Mouse (Mus musculus) liver, embryonic 13.5 days (tissue): Measurements from ENCODE around the gene Entpd8. TPM values are rescaled to one million over a fixed set of nuclear protein-coding genes. Genes with fewer than 3 reads are reported as not detected.

Experiments
- ATAC-seq: fragments of 200-750 bp; cut with Nextera tagmentation; 2 replicates; pipeline ENCODE4 v1.8.0; 2017; ENCODE audit warnings: low read depth, mild to moderate bottlenecking, moderate number of reproducible peaks, moderate library complexity
- DNase-seq: peaks from one replicate; pipeline ENCODE4 v3.0.0; 2022
- H3K27ac ChIP-seq: fragments of 300-500 bp; sonication (generic); 2 replicates; pipeline ENCODE4 v1.5.1; 2015; ENCODE audit warnings: moderate library complexity, mild to moderate bottlenecking, inconsistent platforms
- H3K27me3 ChIP-seq: fragments of 300-500 bp; sonication (generic); 2 replicates; pipeline ENCODE4 v1.6.1; 2015; ENCODE audit warnings: mild to moderate bottlenecking, inconsistent platforms
- H3K36me3 ChIP-seq: fragments of 300-500 bp; sonication (generic); 2 replicates; pipeline ENCODE4 v1.6.1; 2015; ENCODE audit warnings: mild to moderate bottlenecking, inconsistent platforms
- H3K4me1 ChIP-seq: fragments of 300-500 bp; sonication (generic); replicated peaks from 2 replicates; pipeline ENCODE4 v1.6.1; 2015; ENCODE audit warnings: inconsistent platforms
- H3K4me2 ChIP-seq: fragments of 300-500 bp; sonication (generic); 2 replicates; pipeline ENCODE4 v1.6.1; 2015; ENCODE audit warnings: inconsistent platforms, mild to moderate bottlenecking, moderate library complexity
- H3K4me3 ChIP-seq: fragments of 300-500 bp; sonication (generic); replicated peaks from 2 replicates; pipeline ENCODE4 v1.5.1; 2015; ENCODE audit warnings: mild to moderate bottlenecking, inconsistent platforms
- H3K9ac ChIP-seq: fragments of 300-500 bp; sonication (generic); 2 replicates; pipeline ENCODE4 v1.6.1; 2015; ENCODE audit warnings: mild to moderate bottlenecking, inconsistent platforms
- H3K9me3 ChIP-seq: fragments of 300-500 bp; sonication (generic); replicated peaks from 2 replicates; pipeline ENCODE4 v1.6.1; 2016; ENCODE audit warnings: inconsistent platforms
- WGBS: fragments of 180-500 bp; shearing (Covaris S2); methylation state at CpG from one replicate; pipeline ENCODE4 v1.1.7; 2015; ENCODE audit not compliant: insufficient replicate concordance; 5-methylcytosine and 5-hydroxymethylcytosine counted together
- polyA plus RNA-seq: library from polyadenylated mRNA; unstranded; fragments of >200 nt; fragmentation: Nextera tagmentation; extraction: Ambion mirVana; gene quantifications from 2 replicates; pipeline ENCODE4 v1.2.1, GENCODE M21; 2015

Entpd8 gene
- 1.6 and 2.2 TPM in 2 replicates for polyA plus RNA-seq

DNA sequence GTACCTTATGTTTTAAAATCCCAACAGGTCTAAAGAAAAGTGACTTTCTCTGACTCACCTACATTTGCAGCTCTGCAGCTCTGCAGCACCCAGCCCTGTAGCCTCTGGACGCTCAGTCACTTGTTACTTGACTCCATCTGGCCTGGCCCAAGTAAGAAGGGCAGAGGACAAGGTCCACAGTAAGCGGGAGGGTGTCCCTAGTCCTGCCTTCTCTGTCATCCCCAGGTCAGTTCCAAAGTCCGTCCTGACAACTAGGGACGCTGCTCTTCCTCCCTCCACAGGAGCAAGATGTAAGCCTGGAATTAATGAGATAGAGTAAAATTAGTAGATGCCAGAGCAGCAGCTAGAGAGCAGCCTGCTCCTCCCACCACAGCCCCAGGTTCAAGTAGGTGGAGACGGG, at the start of gene Entpd8:
Entpd8 (plus strand) TSS at position 229 of the 400 bp plus-strand sequence.
- DNase-seq (no peak), ATAC-seq (peak; percentile 34; the same call in 1 of the 2 replicates)
- H3K9ac ChIP-seq: no peak within 1 kb of the TSS
- no peak within 1 kb of the TSS for H3K27ac ChIP-seq
- peak within 1 kb of the TSS; percentile 37 for H3K4me2 ChIP-seq
- H3K4me3 ChIP-seq: 0 out of 2 replicates have a peak within 1 kb of the TSS, but pooled peaks have one; percentile 6
- 57% methylated on average over 5 of the region's 5 CpGs for WGBS
- H3K36me3 ChIP-seq: no peaks in the 10 kb centered on the region
- peaks cover 18% of the 10 kb centered on the region for H3K27me3 ChIP-seq
- H3K4me1 ChIP-seq: peaks cover 4% of the 10 kb centered on the region; the same call in 1 of the 2 replicates
- H3K9me3 ChIP-seq: no peaks in the 10 kb centered on the region

- 91% methylated on average over 4 of the region's 4 CpGs for WGBS
- H3K4me3 ChIP-seq: no peak overlapping the region
- no peaks in the 10 kb centered on the region for H3K27me3 ChIP-seq
- H3K4me1 ChIP-seq: no peaks in the 10 kb centered on the region
- no peak for DNase-seq
- H3K4me2 ChIP-seq: no peak overlapping the region
- no peak for ATAC-seq
- H3K27ac ChIP-seq: no peak overlapping the region
- no peak overlapping the region for H3K9ac ChIP-seq
- no peaks in the 10 kb centered on the region for H3K9me3 ChIP-seq
- peaks cover 22% of the 10 kb centered on the region for H3K36me3 ChIP-seq
Observed at GRCm38 (mm10) chr2:25034994-25035393, 45.1 kb upstream of the Entpd8 start.

DNA sequence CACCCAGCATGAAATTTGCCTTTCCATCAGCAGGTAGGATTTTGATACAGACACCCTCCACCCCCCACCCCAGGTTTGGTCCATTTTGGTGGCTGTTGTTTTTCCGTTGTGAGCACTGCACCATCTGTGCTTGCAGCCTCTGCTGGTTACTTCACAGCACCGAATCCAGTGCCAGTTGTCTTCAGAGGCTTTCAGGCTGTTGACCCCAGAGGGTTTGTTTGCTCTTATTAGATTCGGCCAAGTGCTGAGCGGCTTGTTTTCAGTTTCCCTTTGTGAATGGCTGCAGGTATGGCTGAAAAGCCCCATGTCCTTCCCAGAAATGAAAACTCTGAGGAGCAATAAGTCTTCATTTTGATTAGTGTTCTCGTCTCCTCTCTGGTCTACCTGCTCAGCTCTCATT, 40.0 kb upstream of the Entpd8 start:
- H3K4me3 ChIP-seq: no peak overlapping the region
- whole genome bisulfite sequencing: 77% methylated on average over 5 of the region's 5 CpGs
- no peak overlapping the region for H3K4me2 ChIP-seq
- DNase-seq: no peak
- no peak overlapping the region for H3K9ac ChIP-seq
- H3K27ac ChIP-seq: no peak overlapping the region
- H3K4me1 ChIP-seq: no peaks in the 10 kb centered on the region
- no peaks in the 10 kb centered on the region for H3K27me3 ChIP-seq
- no peak for ATAC-seq
- peaks cover 32% of the 10 kb centered on the region for H3K36me3 ChIP-seq
- H3K9me3 ChIP-seq: no peaks in the 10 kb centered on the region

DNA sequence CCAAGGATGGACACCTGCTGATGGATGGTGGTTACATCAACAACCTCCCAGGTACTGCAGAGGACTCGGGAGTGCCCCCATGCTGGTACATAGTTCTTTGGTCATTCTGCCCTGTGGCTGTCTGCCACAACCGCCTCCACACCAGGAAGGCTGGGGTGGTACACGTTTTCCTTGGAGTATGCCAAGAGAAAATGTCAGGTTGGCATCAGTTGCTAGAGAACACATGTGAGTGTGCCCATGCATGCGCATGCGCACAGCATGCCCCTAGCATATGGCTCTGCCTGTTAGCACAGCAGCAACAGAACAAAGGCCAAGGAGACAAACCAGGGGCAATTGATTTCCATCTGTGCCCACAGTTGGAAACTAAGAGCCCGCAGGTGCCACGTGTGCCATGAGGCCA, 29.2 kb upstream of the Entpd8 start:
- Histone ChIP-seq H3K9me3 (no peaks in the 10 kb centered on the region), H3K9ac (no peak overlapping the region)
- 78% methylated on average over 7 of the region's 7 CpGs for WGBS

GRCm38 (mm10) chr2:25051450-25051849, 28.7 kb upstream of the Entpd8 start:
- WGBS: 78% methylated on average over 8 of the region's 8 CpGs
- Histone ChIP-seq H3K4me1 (peaks cover 25% of the 10 kb centered on the region), H3K27me3 (no peaks in the 10 kb centered on the region), H3K4me3 (no peak overlapping the region), H3K27ac (no peak overlapping the region), H3K9ac (no peak overlapping the region), H3K9me3 (no peaks in the 10 kb centered on the region), H3K36me3 (peaks cover 44% of the 10 kb centered on the region), H3K4me2 (no peak overlapping the region)
- ATAC-seq (no peak), DNase-seq (no peak)

More for the DNA sequence above, 29.2 kb upstream of the Entpd8 start:
- no peak overlapping the region for H3K4me3 ChIP-seq
- peaks cover 24% of the 10 kb centered on the region for H3K4me1 ChIP-seq
- no peak for ATAC-seq
- DNase-seq: no peak
- H3K36me3 ChIP-seq: peaks cover 44% of the 10 kb centered on the region
- no peaks in the 10 kb centered on the region for H3K27me3 ChIP-seq
- no peak overlapping the region for H3K27ac ChIP-seq
- no peak overlapping the region for H3K4me2 ChIP-seq

DNA sequence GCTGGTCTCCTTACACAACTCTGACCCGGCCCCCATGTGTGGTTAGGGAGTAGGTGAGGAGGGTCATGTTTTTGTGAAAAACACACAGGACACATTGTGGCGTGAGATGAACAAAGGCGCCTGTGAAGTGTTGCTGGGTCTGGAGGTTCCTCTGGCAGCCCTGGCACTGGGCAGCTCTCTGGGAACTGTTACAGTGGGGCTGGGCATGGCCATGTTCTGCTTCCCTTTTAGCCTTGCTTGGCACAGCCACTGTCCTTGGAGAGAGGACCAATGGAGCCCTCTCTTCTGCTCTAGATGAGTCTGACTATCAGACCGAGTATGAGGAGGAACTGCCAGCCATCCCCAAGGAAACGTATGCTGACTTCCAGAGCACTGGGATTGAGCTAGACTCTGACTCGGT, 27.0 kb upstream of the Entpd8 start:
- ATAC-seq (no peak), DNase-seq (no peak)
- whole genome bisulfite sequencing: 80% methylated on average over 6 of the region's 6 CpGs
- Histone ChIP-seq H3K9me3 (no peaks in the 10 kb centered on the region), H3K27ac (no peak overlapping the region), H3K36me3 (peaks cover 47% of the 10 kb centered on the region), H3K4me1 (peaks cover 37% of the 10 kb centered on the region), H3K4me3 (no peak overlapping the region), H3K27me3 (no peaks in the 10 kb centered on the region), H3K4me2 (no peak overlapping the region), H3K9ac (no peak overlapping the region)

- Histone ChIP-seq H3K4me2 (peak within 1 kb of the TSS; percentile 87), H3K4me1 (peaks cover 49% of the 10 kb centered on the region), H3K9ac (peak within 1 kb of the TSS; percentile 80), H3K27me3 (no peaks in the 10 kb centered on the region), H3K27ac (no peak within 1 kb of the TSS; the same call in 1 of the 2 replicates), H3K36me3 (peaks cover 38% of the 10 kb centered on the region), H3K9me3 (no peaks in the 10 kb centered on the region), H3K4me3 (peak within 1 kb of the TSS; percentile 76)
- WGBS: 10% methylated on average over 41 of the region's 47 CpGs
- ATAC-seq (peak; percentile 84), DNase-seq (peak; percentile 80)
Observed at GRCm38 (mm10) chr2:25054221-25055067, 25.7 kb upstream of the Entpd8 start, which contains the start of gene Nsmf. TSS of gene Nsmf (plus strand) at chr2:25054355.

DNA sequence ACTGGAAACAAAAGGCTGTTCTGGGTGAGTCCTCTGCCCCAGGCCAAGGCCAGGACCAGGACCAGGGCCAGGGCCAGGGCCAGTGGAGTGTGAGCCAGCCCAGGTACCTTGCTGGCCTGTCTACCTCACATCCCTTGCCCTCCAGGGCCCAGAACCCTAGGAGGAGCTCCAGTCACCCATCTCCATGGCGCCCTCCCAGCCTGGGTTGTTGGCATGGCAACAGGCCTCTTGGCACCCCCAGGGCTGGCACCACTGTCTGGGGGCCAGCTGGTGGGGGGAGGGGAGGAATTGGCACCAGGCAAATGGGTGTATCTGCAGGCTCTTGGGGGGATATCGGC, 25.1 kb upstream of the Entpd8 start:
- Histone ChIP-seq H3K9me3 (no peaks in the 10 kb centered on the region), H3K4me2 (peak overlapping the region; percentile 87), H3K27me3 (no peaks in the 10 kb centered on the region), H3K36me3 (peaks cover 36% of the 10 kb centered on the region), H3K9ac (peak overlapping the region; percentile 80), H3K27ac (no peak overlapping the region), H3K4me3 (peak overlapping the region; percentile 76), H3K4me1 (peaks cover 52% of the 10 kb centered on the region)
- 74% methylated on average over 2 of the region's 2 CpGs for WGBS
- DNase-seq (no peak), ATAC-seq (no peak)

DNA sequence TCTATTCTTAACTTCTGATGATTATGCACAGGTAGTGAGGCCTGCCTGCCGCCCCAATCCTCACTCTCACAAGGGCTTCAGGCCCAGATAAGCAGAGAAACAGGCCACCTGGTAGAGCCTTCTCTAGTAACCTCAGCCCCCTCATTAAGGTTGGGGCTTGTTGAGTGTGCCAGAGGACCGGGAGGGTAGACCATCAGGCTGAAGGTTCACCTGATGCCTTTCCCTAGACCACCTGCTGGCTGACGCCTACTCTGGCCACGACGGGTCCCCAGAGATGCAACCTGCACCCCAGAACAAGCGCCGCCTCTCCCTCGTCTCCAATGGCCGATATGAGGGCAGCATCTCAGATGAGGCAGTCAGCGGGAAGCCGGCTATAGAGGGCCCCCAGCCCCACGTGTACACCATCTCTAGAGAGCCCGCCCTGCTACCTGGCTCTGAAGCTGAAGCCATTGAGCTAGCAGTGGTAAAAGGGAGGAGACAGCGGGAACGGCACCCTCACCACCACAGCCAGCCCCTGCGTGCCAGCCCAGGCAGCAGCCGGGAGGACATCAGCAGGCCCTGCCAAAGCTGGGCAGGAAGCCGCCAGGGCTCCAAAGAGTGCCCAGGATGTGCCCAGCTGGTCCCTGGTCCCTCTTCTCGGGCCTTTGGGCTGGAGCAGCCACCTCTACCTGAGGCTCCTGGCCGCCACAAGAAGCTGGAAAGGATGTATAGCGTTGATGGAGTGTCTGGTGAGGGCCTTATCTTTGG, 24.5 kb upstream of the Entpd8 start:
- Histone ChIP-seq H3K9ac (peak overlapping the region; percentile 80; the same call in 1 of the 2 replicates), H3K36me3 (peaks cover 31% of the 10 kb centered on the region), H3K27ac (no peak overlapping the region), H3K4me2 (peak overlapping the region; percentile 87), H3K27me3 (no peaks in the 10 kb centered on the region), H3K4me1 (peaks cover 55% of the 10 kb centered on the region), H3K4me3 (peak overlapping the region; percentile 76), H3K9me3 (no peaks in the 10 kb centered on the region)
- ATAC-seq (no peak), DNase-seq (no peak)
- 79% methylated on average over 21 of the region's 21 CpGs for WGBS

GRCm38 (mm10) chr2:25058926-25059325, 21.2 kb upstream of the Entpd8 start:
- no peaks in the 10 kb centered on the region for H3K9me3 ChIP-seq

DNA sequence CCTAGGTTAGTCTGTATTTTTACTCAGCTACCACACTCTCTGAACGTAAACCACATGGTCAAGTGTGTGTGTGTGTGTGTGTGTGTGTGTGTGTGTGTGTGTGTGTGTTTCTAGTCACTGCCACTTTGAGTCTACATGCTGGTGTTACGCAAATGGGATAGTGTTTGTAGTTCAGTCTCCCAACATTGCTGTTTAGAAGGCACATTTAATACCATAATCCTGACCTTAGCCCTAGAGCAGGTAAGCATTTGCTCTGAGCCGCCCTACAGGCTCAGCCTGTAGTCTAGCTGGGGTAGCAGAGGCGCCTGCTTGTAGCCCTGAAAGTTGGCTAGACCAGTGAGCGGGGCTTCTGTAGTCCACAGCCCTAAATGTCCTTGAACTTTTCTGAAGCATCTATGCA, 16.6 kb upstream of the Entpd8 start:
- DNase-seq (no peak), ATAC-seq (no peak)
- H3K9ac ChIP-seq: no peak overlapping the region
- no peaks in the 10 kb centered on the region for H3K9me3 ChIP-seq
- no peak overlapping the region for H3K27ac ChIP-seq
- H3K4me3 ChIP-seq: no peak overlapping the region
- H3K4me1 ChIP-seq: peaks cover 42% of the 10 kb centered on the region
- H3K36me3 ChIP-seq: peaks cover 6% of the 10 kb centered on the region
- 74% methylated on average over 5 of the region's 5 CpGs for WGBS
- H3K27me3 ChIP-seq: no peaks in the 10 kb centered on the region
- H3K4me2 ChIP-seq: no peak overlapping the region

More at GRCm38 (mm10) chr2:25058926-25059325, 21.2 kb upstream of the Entpd8 start:
- H3K4me1 ChIP-seq: peaks cover 66% of the 10 kb centered on the region
- DNase-seq: no peak
- ATAC-seq: no peak
- peaks cover 10% of the 10 kb centered on the region for H3K36me3 ChIP-seq
- no peak overlapping the region for H3K4me2 ChIP-seq
- no peak overlapping the region for H3K4me3 ChIP-seq
- H3K27me3 ChIP-seq: no peaks in the 10 kb centered on the region
- no peak overlapping the region for H3K27ac ChIP-seq
- WGBS: 81% methylated on average over 7 of the region's 7 CpGs
- H3K9ac ChIP-seq: no peak overlapping the region
